Mouse (Mus musculus) layer of hippocampus, adult 8-10 months (tissue): ENCODE measurements around the gene Ncbp3. TPM values are rescaled to one million over a fixed set of nuclear protein-coding genes. Genes with fewer than 3 reads are reported as not detected.

ENCODE experiments used
- DNase-seq, 2 experiments: peaks; one replicate each; pipeline ENCODE4 v3.0.0; 2022; ENCODE audit warnings: low spot score in 2 of 2
- total RNA-seq, 4 experiments: library from RNA; stranded (reverse); gene quantifications; 2 replicates each; pipeline ENCODE4 v1.2.4; 2022

Gene Ncbp3
- total RNA-seq, 4 experiments from 2014 or later = 9.3 to 12.1 (median 11.3) TPM

- peak; percentile 87 to 90 for DNase-seq
Measured at GRCm38 (mm10) chr11:73030821-73031498, 16.6 kb upstream of the Ncbp3 start.

- no peak for DNase-seq
Measured at GRCm38 (mm10) chr11:73031536-73031935, 16.0 kb upstream of the Ncbp3 start.

- no peak for DNase-seq
Measured at GRCm38 (mm10) chr11:73036077-73036476, 11.5 kb upstream of the Ncbp3 start.

- DNase-seq = no peak
Measured at GRCm38 (mm10) chr11:73036889-73037288, 10.7 kb upstream of the Ncbp3 start.

- no peak for DNase-seq
Measured at GRCm38 (mm10) chr11:73037691-73038090, 9.9 kb upstream of the Ncbp3 start.

- peak in 1 of 2 experiments; percentile 71 for DNase-seq
Measured at GRCm38 (mm10) chr11:73039102-73039799, 8.3 kb upstream of the Ncbp3 start.

- no peak for DNase-seq
Measured at GRCm38 (mm10) chr11:73044229-73044755, 3.3 kb upstream of the Ncbp3 start.

- no peak for DNase-seq
Measured at GRCm38 (mm10) chr11:73044789-73045188, 2.8 kb upstream of the Ncbp3 start.

- DNase-seq = no peak
Measured at GRCm38 (mm10) chr11:73048030-73048876, 670 bp downstream of the Ncbp3 start.

- peak in 1 of 2 experiments; percentile 78 for DNase-seq
Measured at GRCm38 (mm10) chr11:73049335-73049734, 1.8 kb downstream of the Ncbp3 start.

GRCm38 (mm10) chr11:73052795-73053194 lies 5.2 kb downstream of the Ncbp3 start:
- DNase-seq = no peak

- DNase-seq = no peak
Measured at GRCm38 (mm10) chr11:73057701-73058100, 10.1 kb downstream of the Ncbp3 start.

GRCm38 (mm10) chr11:73059630-73060029 lies 12.0 kb downstream of the Ncbp3 start:
- DNase-seq = no peak

- DNase-seq = no peak
Measured at GRCm38 (mm10) chr11:73061413-73061812, 13.8 kb downstream of the Ncbp3 start.

- peak in 1 of 2 experiments; percentile 28 for DNase-seq
Measured at GRCm38 (mm10) chr11:73071839-73072238, 24.3 kb downstream of the Ncbp3 start.

GRCm38 (mm10) chr11:73076295-73076694 lies 28.7 kb downstream of the Ncbp3 start:
- DNase-seq = no peak

- no peak for DNase-seq
Measured at GRCm38 (mm10) chr11:73076733-73077132, 29.1 kb downstream of the Ncbp3 start.

- no peak for DNase-seq
Measured at GRCm38 (mm10) chr11:73077211-73077720, 29.7 kb downstream of the Ncbp3 start.

GRCm38 (mm10) chr11:73078615-73079014 lies 31.0 kb downstream of the Ncbp3 start:
- no peak for DNase-seq

GRCm38 (mm10) chr11:73080306-73080705 lies 32.7 kb downstream of the Ncbp3 start:
- no peak for DNase-seq

GRCm38 (mm10) chr11:73084303-73084702 lies 36.7 kb downstream of the Ncbp3 start:
- DNase-seq = no peak
